Mouse (Mus musculus) thymus, adult 2 months (tissue): ENCODE data around the gene Pmvk. TPM values are rescaled to one million over a fixed set of nuclear protein-coding genes. Genes with fewer than 3 reads are reported as not detected.

Experiments
- DNase-seq: peaks from one replicate; pipeline ENCODE4 v3.0.0; 2021
- H3K27ac ChIP-seq: fragments of 200-500 bp; 2 replicates; pipeline ENCODE4 v1.5.1; 2012; ENCODE audit warnings: low read length, control low read depth; ENCODE audit not compliant: control insufficient read depth, insufficient read depth
- H3K27me3 ChIP-seq: fragments of 200-500 bp; 2 replicates; pipeline ENCODE4 v1.6.1; 2012; ENCODE audit warnings: mild to moderate bottlenecking, low read length, moderate library complexity, mixed read lengths; ENCODE audit not compliant: control insufficient read depth, insufficient read depth
- H3K36me3 ChIP-seq: fragments of 200-500 bp; 2 replicates; pipeline ENCODE4 v1.6.1; 2012; ENCODE audit warnings: mild to moderate bottlenecking, low read length, moderate library complexity; ENCODE audit not compliant: control insufficient read depth, insufficient read depth
- H3K4me1 ChIP-seq: fragments of 200-500 bp; replicated peaks from 2 replicates; pipeline ENCODE4 v1.6.1; 2012; ENCODE audit warnings: low read length; ENCODE audit not compliant: control insufficient read depth, insufficient read depth
- H3K4me3 ChIP-seq: fragments of 200-500 bp; 2 replicates; pipeline ENCODE4 v1.5.1; 2012; ENCODE audit warnings: mild to moderate bottlenecking, low read length, control low read depth, moderate library complexity; ENCODE audit not compliant: control insufficient read depth, insufficient read depth
- CTCF ChIP-seq: fragments of 200-500 bp; IDR thresholded peaks from 2 replicates; pipeline ENCODE4 v1.5.1; 2012; ENCODE audit warnings: mild to moderate bottlenecking, control low read depth, low read length, moderate library complexity, borderline replicate concordance; ENCODE audit not compliant: control insufficient read depth, poor library complexity, insufficient read depth; ENCODE audit errors: extremely low read depth
- POLR2A ChIP-seq: fragments of 200-500 bp; IDR thresholded peaks from 2 replicates; pipeline ENCODE4 v1.6.1; 2012; ENCODE audit warnings: mild to moderate bottlenecking, low read length, control low read depth, moderate library complexity; ENCODE audit not compliant: control insufficient read depth, poor library complexity, insufficient read depth; ENCODE audit errors: extremely low read depth
- WGBS: fragments of 180-500 bp; shearing (Covaris S2); methylation state at CpG from one replicate; pipeline ENCODE4 v1.1.7; 2018; 5-methylcytosine and 5-hydroxymethylcytosine counted together
- polyA plus RNA-seq: library from polyadenylated mRNA; depleted of rRNA; stranded (reverse); fragments of >200 nt; gene quantifications from 2 replicates; pipeline ENCODE4 v1.2.3, GENCODE M21; 2012; rRNA removed

Gene Pmvk
- polyA plus RNA-seq, result 20.0 and 22.6 TPM in 2 replicates

DNA sequence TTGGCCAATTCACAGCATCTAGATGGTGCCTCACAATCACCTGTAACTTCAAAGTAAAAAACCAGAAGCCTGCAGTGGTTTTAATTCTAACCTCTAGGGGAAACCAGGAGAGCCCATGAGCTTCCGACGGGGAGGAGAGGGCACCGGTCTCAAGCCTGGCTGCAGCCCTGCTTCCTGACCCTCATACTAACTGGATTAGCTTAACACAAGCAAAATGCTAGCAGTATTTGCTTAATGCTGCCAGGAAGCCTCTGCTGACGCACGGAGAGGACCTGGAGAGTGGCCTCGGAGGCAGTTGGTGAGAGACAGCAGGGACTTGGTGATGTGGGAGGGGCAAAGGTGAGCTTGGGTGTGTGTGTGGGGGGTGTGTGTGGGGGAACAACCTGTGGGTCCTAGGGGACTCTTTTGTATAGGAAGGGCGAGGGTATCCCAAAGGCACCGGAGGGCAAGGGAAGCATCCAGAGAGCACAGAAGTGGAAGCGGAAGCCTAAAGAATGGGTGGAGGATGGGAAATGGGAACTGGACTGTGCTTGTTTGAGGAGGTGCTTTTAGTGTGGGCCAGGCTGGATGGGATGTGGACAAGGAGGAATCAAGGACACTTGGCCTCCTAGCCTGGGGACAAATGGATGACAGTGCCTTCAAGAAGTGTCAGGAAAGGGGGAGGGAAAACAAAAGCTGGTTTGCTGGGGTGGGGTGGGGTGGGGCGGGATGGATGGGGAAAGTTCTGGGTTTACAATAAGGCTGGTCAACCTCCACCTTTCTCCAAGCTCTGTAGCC, at the start of gene Pmvk:
TSS of gene Pmvk (plus strand) at position 141 of the 777 bp plus-strand sequence.
- 73% methylated on average over 10 of the region's 10 CpGs for WGBS
- Histone ChIP-seq H3K36me3 (no peaks in the 10 kb centered on the region), H3K4me3 (no peak within 1 kb of the TSS), H3K27me3 (no peaks in the 10 kb centered on the region), H3K27ac (no peak within 1 kb of the TSS), H3K4me1 (peaks cover 36% of the 10 kb centered on the region)
- no peak for TF ChIP-seq POLR2A
- no peak for TF ChIP-seq CTCF
- DNase-seq, result no peak

DNA sequence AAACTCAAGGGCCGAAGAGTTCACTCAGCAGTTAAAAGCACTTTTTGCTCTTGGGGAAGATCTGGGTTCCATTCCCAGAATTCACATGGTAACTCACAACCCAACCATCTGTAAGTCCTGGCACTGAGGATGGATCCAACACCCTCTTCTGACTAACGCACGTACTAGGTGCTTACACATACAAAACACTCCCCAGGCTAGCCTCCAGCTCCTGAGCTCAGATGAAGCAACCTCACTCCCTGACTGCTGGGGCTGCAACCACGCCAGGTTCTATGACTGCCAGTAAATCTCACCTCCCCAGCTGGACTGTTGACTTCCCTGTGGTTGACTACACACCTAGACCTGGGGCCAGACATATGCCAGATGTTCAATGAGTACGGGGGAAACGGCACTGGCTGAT, 47.5 kb upstream of the Pmvk start:
- no peak overlapping the region for H3K4me3 ChIP-seq
- no peak for DNase-seq
- H3K36me3 ChIP-seq, result peaks cover 4% of the 10 kb centered on the region; the same call in 1 of the 2 replicates
- H3K27me3 ChIP-seq, result no peaks in the 10 kb centered on the region
- H3K4me1 ChIP-seq, result peaks cover 7% of the 10 kb centered on the region
- TF ChIP-seq CTCF (no peak), POLR2A (no peak)
- 93% methylated on average over 6 of the region's 6 CpGs for WGBS
- no peak overlapping the region for H3K27ac ChIP-seq

DNA sequence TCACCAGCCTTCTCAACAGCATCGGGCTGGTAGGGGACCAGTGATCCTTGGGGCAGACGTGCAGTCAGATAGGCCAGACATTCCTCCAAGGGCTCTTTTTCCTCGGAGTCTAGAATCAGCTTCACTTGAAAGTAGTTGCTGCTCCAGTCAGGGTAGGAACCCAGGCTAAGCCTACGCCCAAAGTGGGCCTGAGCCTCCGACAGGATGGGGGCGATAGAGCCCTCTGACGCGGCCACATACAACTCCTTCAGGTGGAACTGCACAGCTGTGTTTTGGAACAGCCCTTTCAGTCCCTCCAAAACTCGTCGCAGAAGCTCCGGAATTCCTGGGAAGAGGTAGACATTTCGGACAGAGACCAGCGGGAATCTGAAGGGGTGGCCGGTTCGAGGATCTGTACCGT, 45.9 kb upstream of the Pmvk start:
- Histone ChIP-seq H3K4me3 (no peak overlapping the region), H3K36me3 (peaks cover 4% of the 10 kb centered on the region; the same call in 1 of the 2 replicates), H3K27ac (no peak overlapping the region), H3K27me3 (no peaks in the 10 kb centered on the region), H3K4me1 (peaks cover 7% of the 10 kb centered on the region)
- no peak for DNase-seq
- WGBS, result 91% methylated on average over 16 of the region's 16 CpGs
- TF ChIP-seq CTCF (no peak), POLR2A (no peak)

DNA sequence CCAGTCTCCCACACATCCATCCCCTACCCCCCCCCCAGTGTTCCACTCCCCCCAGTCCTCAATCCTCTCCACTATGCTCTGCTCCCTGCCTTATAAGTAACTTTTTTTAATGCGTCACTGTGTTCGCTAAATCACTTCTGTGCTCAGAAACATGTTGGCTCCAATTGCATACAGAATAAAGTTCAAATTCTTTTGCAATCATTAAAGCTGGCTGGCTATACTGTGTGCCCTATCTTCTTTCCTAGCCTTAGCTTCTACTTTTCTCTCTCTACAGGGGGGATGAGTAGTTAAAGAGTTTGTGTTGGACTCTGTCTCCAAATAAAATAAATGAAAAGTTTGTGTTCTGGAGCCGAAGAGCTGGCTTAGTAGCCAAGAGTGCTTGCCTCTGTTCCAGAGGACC, 44.6 kb upstream of the Pmvk start:
- TF ChIP-seq CTCF, result no peak
- no peak for TF ChIP-seq POLR2A
- Histone ChIP-seq H3K4me1 (peaks cover 7% of the 10 kb centered on the region), H3K36me3 (peaks cover 4% of the 10 kb centered on the region; the same call in 1 of the 2 replicates), H3K4me3 (no peak overlapping the region), H3K27me3 (no peaks in the 10 kb centered on the region), H3K27ac (no peak overlapping the region)
- DNase-seq, result no peak
- 99% methylated on average over 3 of the region's 3 CpGs for WGBS

DNA sequence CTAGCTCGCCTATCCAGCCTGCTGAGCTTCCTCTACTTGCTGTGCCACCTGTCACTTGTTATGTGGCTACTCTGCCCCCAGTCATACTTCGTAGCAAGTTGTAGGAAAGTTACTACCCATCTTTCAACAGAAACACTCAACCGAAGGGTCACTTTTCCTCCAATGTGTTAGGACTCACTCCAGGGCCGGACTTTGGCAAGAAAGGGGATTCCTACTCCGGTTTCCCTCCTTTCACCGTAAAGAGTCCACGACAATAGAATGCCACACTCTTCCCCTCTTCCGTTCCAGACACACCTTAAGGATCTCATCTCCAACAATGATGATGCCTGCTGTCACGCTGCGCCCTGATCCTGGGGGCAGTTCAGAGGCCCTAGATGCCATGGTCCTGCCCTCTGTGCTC, 43.5 kb upstream of the Pmvk start:
- no peak overlapping the region for H3K27ac ChIP-seq
- no peak for DNase-seq
- peaks cover 4% of the 10 kb centered on the region; the same call in 1 of the 2 replicates for H3K36me3 ChIP-seq
- peak overlapping the region; percentile 28 for H3K4me3 ChIP-seq
- no peak for TF ChIP-seq CTCF
- WGBS, result 80% methylated on average over 10 of the region's 10 CpGs
- H3K27me3 ChIP-seq, result no peaks in the 10 kb centered on the region
- peaks cover 7% of the 10 kb centered on the region for H3K4me1 ChIP-seq

DNA sequence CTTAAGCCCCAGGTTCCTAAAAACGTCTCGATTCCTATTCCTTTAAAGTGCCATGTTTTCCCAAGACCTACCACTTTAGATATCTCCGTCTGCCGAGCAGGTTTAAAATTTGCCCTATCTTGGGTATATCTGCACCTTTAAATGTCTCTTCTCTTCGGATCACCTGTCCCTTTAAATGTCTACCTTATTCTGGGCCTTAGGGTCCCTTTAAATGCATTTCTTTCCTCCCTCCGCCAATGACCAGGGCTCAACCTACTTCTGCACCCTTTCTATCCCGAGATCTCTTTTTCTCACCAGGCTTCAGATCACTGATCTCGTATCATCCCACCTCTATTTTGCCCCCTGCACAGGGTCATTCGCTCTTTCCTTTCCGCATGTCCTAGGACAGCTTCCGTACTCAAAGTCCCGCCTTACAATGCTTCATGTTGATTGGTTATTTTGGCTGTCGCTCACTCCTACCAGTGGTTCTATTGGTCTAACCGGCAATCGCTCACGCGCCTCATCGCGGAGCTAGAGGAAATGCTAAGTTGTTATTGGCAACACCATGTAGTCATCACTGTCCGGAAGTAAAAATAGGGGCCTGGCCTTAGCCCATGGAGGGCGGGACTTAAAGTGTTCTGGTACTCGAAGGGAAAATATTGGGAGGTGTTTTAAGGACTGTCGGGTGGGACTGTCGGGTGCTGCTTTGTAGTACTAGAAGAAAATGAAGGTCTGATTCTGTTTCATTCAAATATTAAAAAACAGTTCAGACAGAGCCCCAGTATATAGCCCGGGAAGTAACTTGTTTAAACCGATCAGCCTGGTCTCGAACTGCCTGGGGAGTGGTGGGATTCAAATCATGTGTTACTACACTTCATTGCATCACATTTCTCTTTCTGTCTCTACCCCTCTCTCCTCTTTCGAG, 42.6 kb upstream of the Pmvk start, which contains the start of gene Flad1:
TSS of gene Flad1 (minus strand) at position 381 of the 904 bp plus-strand sequence.
- WGBS, result 3% methylated on average over 28 of the region's 28 CpGs
- Histone ChIP-seq H3K27ac (no peak within 1 kb of the TSS), H3K4me3 (peak within 1 kb of the TSS; percentile 54), H3K4me1 (peaks cover 7% of the 10 kb centered on the region), H3K36me3 (peaks cover 4% of the 10 kb centered on the region; the same call in 1 of the 2 replicates), H3K27me3 (no peaks in the 10 kb centered on the region)
- TF ChIP-seq POLR2A (no peak), CTCF (no peak)
- DNase-seq, result peak; percentile 98
